Mouse (Mus musculus): ENCODE results near the gene Bbof1.

DNA sequence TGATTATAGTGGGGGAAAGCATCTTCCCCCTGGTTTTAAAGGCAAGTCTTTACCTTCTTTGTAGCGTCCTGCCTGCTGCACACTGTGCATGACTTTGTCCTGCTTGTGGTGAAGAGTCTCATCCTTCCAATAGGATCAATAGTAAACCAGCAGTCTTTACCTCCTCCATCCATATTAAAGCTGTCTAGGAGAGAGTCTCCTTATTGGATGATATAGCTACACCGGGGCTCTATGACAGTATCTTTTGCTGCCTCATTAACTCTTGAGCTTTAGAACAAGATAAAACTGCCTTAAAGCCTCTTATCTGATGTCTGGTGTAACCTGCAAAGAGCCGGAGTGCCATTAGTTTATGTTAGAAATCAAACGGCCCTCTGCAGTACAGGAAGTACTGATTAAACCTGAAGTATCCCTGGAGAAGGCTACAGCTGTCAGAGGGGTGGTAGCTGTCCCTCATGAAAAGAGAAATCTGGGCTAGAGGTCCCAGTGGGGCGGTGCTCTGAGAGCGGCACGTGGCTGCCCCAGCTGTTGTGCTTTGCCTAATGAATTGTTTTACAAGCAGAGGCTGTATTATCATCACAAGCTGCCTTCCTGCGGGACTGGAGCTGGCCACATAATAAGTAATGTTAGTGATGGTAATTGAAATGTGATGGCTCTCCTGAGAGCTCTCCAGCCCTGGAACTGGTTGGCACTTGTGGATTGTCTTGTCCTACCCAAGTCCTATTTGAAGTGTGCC lies 78.6 kb downstream of the Bbof1 start:
- no peak for TF ChIP-seq CTCF (IDR thresholded peaks at IDR 0.05; ENCODE audit: control insufficient read depth, insufficient read depth, low read length)
- TF ChIP-seq POLR2A (IDR thresholded peaks at IDR 0.05; ENCODE audit: borderline replicate concordance, control insufficient read depth, low read depth, low read length) = no peak
